Mouse (Mus musculus): ENCODE measurements around the gene Gm12185.
A peak's percentile ranks its signal among the peaks of the same experiment; 100 is the strongest.

The Gm12185 gene

GRCm38 (mm10) chr11:48862784-48863319 is 129.2 kb downstream of the Gm12185 start:
- no peak for DNase-seq (ENCODE audit: extremely low read depth, insufficient read length, low spot score)

- DNase-seq (ENCODE audit: extremely low read depth, insufficient read length, low spot score), result peak; percentile 38
These were observed 133.0 kb downstream of the Gm12185 start for GRCm38 (mm10) chr11:48859014-48859413.

Data from 3134 (cell line).